Mouse (Mus musculus) CH12.LX (cell line): Measurements from ENCODE around the gene Ceacam20. TPM values are rescaled to one million over a fixed set of nuclear protein-coding genes. Genes with fewer than 3 reads are reported as not detected.

Source experiments
- DNase-seq: peaks from one replicate; pipeline ENCODE4 v3.0.0-alpha.2; 2013; ENCODE audit errors: extremely low read depth
- H3K27ac ChIP-seq: 2 replicates; pipeline ENCODE4 v1.5.1; 2012; ENCODE audit warnings: low read depth, mild to moderate bottlenecking, control low read depth, moderate library complexity; ENCODE audit not compliant: insufficient read depth
- H3K27me3 ChIP-seq: replicated peaks from 2 replicates; pipeline ENCODE3; 2012; ENCODE audit warnings: inconsistent platforms
- H3K36me3 ChIP-seq, 2 experiments: replicated peaks in 1 of 2; 2 replicates each; pipeline versions ENCODE3 to v1.6.1; 2012; ENCODE audit warnings: inconsistent platforms in 1 of 2, low read length in 1 of 2, mild to moderate bottlenecking in 1 of 2, mixed read lengths in 1 of 2, moderate library complexity in 1 of 2; ENCODE audit not compliant: control insufficient read depth in 1 of 2, insufficient read depth in 1 of 2
- H3K4me1 ChIP-seq, 2 experiments: 2 replicates each; pipeline ENCODE4 v1.6.1; 2012; ENCODE audit warnings: inconsistent platforms in 1 of 2, moderate library complexity in 1 of 2; ENCODE audit not compliant: insufficient read depth in 2 of 2, control insufficient read depth in 1 of 2
- H3K4me2 ChIP-seq: 2 replicates; pipeline ENCODE4 v1.6.1; 2012; ENCODE audit warnings: low read depth, mild to moderate bottlenecking, control low read depth; ENCODE audit not compliant: poor library complexity, insufficient read depth, severe bottlenecking
- H3K4me3 ChIP-seq, 3 experiments: fragments of 150-350 bp in 1 of 3; sonication (generic) in 1 of 3; replicated peaks in 1 of 3; 2 replicates each; pipeline versions ENCODE3 to v1.5.1; 2011 to 2012; ENCODE audit warnings: low read depth in 2 of 3, low read length in 2 of 3, mild to moderate bottlenecking in 2 of 3, moderate library complexity in 2 of 3, control low read depth in 1 of 3, improper control_type of control experiment in 1 of 3, inconsistent platforms in 1 of 3, mixed read lengths in 1 of 3; ENCODE audit not compliant: poor library complexity in 1 of 3
- H3K79me2 ChIP-seq: replicated peaks from 2 replicates; pipeline ENCODE4 v1.6.1; 2012; ENCODE audit warnings: mild to moderate bottlenecking, moderate library complexity; ENCODE audit not compliant: control insufficient read depth, poor library complexity, insufficient read depth, severe bottlenecking; ENCODE audit errors: extremely low read depth
- H3K9ac ChIP-seq: 2 replicates; pipeline ENCODE4 v1.6.1; 2012; ENCODE audit warnings: low read depth, mild to moderate bottlenecking, control low read depth, moderate library complexity; ENCODE audit not compliant: insufficient read depth
- H3K9me3 ChIP-seq: replicated peaks from 2 replicates; pipeline ENCODE3; 2012; ENCODE audit warnings: low read length, inconsistent platforms, mixed read lengths
- CHD1 ChIP-seq: IDR thresholded peaks from 2 replicates; pipeline ENCODE4 v1.6.1; 2012; ENCODE audit warnings: low read depth, low read length, improper control_type of control experiment, inconsistent platforms
- CHD2 ChIP-seq: IDR thresholded peaks from 2 replicates; pipeline ENCODE4 v1.6.1; 2011; ENCODE audit warnings: low read length, improper control_type of control experiment
- CTCF ChIP-seq, 2 experiments: IDR thresholded peaks in 1 of 2; conservative IDR thresholded peaks in 1 of 2; 2 replicates each; pipeline ENCODE4 v1.5.1; 2011 to 2012; ENCODE audit warnings: low read depth in 2 of 2, low read length in 2 of 2, improper control_type of control experiment in 1 of 2, inconsistent platforms in 1 of 2, mild to moderate bottlenecking in 1 of 2, moderate library complexity in 1 of 2
- E2F4 ChIP-seq: IDR thresholded peaks from 2 replicates; pipeline ENCODE4 v1.6.1; 2011; ENCODE audit warnings: low read depth, low read length, improper control_type of control experiment; ENCODE audit not compliant: insufficient replicate concordance
- ELF1 ChIP-seq: IDR thresholded peaks from 2 replicates; pipeline ENCODE4 v1.6.1; 2014; ENCODE audit warnings: low read depth, mild to moderate bottlenecking, inconsistent platforms, low read length, improper control_type of control experiment
- EP300 ChIP-seq: IDR thresholded peaks from 2 replicates; pipeline ENCODE4 v1.6.1; 2011; ENCODE audit warnings: low read length, improper control_type of control experiment
- ETS1 ChIP-seq: conservative IDR thresholded peaks from 2 replicates; pipeline ENCODE4 v1.6.1; 2012; ENCODE audit warnings: low read depth, mild to moderate bottlenecking, inconsistent platforms, low read length, improper control_type of control experiment, moderate library complexity
- IRF4 ChIP-seq: IDR thresholded peaks from 2 replicates; pipeline ENCODE4 v1.6.1; 2014; ENCODE audit warnings: low read depth, mild to moderate bottlenecking, inconsistent platforms, low read length, improper control_type of control experiment
- JUND ChIP-seq: conservative IDR thresholded peaks from 2 replicates; pipeline ENCODE4 v1.6.1; 2011; ENCODE audit warnings: low read depth, low read length, improper control_type of control experiment
- MAX ChIP-seq: IDR thresholded peaks from 2 replicates; pipeline ENCODE4 v1.6.1; 2011; ENCODE audit warnings: low read length, improper control_type of control experiment
- MAZ ChIP-seq: IDR thresholded peaks from 2 replicates; pipeline ENCODE4 v1.6.1; 2012; ENCODE audit warnings: low read depth, mild to moderate bottlenecking, inconsistent platforms, low read length, improper control_type of control experiment, moderate library complexity
- MXI1 ChIP-seq: IDR thresholded peaks from 2 replicates; pipeline ENCODE4 v1.6.1; 2011; ENCODE audit warnings: mild to moderate bottlenecking, low read depth, low read length, improper control_type of control experiment
- NRF1 ChIP-seq: IDR thresholded peaks from 2 replicates; pipeline ENCODE4 v1.6.1; 2014; ENCODE audit warnings: low read depth, mild to moderate bottlenecking, inconsistent platforms, low read length, improper control_type of control experiment, moderate library complexity
- PAX5 ChIP-seq: IDR thresholded peaks from 2 replicates; pipeline ENCODE4 v1.6.1; 2012; ENCODE audit warnings: low read length, inconsistent platforms, mixed read lengths
- RAD21 ChIP-seq: IDR thresholded peaks from 2 replicates; pipeline ENCODE4 v1.6.1; 2011; ENCODE audit warnings: low read depth, mild to moderate bottlenecking, low read length, improper control_type of control experiment, moderate library complexity
- SIN3A ChIP-seq: IDR thresholded peaks from 2 replicates; pipeline ENCODE4 v1.6.1; 2012; ENCODE audit warnings: low read length, improper control_type of control experiment, inconsistent platforms
- TBP ChIP-seq: conservative IDR thresholded peaks from 2 replicates; pipeline ENCODE4 v1.6.1; 2011; ENCODE audit warnings: low read depth, low read length, improper control_type of control experiment
- TCF12 ChIP-seq: IDR thresholded peaks from 2 replicates; pipeline ENCODE4 v1.6.1; 2014; ENCODE audit warnings: low read depth, mild to moderate bottlenecking, inconsistent platforms, low read length, improper control_type of control experiment
- USF1 ChIP-seq: IDR thresholded peaks from 2 replicates; pipeline ENCODE4 v1.6.1; 2014; ENCODE audit warnings: low read depth, mild to moderate bottlenecking, inconsistent platforms, low read length, improper control_type of control experiment
- ZKSCAN1 ChIP-seq: IDR thresholded peaks from 2 replicates; pipeline ENCODE4 v1.6.1; 2012; ENCODE audit warnings: low read depth, inconsistent platforms, low read length, improper control_type of control experiment, borderline replicate concordance
- ZMIZ1 ChIP-seq: IDR thresholded peaks from 2 replicates; pipeline ENCODE4 v1.6.1; 2012; ENCODE audit warnings: low read depth, mild to moderate bottlenecking, inconsistent platforms, low read length, improper control_type of control experiment
- ZNF384 ChIP-seq: IDR thresholded peaks from 2 replicates; pipeline ENCODE4 v1.6.1; 2012; ENCODE audit warnings: low read depth, low read length, improper control_type of control experiment, inconsistent platforms
- dilution Hi-C: fragments of 300-500 bp; cut with MboI; formaldehyde crosslinking; loops from 2 replicates; pipeline ENCODE4 v1.14.3; 2020; ENCODE audit warnings: low sequenced_read_pairs; ENCODE audit not compliant: extremely low pct_unique_long_range_greater_than_20kb, extremely low pct_ligation_motif_present
- in situ Hi-C: fragments of 300-500 bp; cut with MboI; formaldehyde crosslinking; loops from 3 replicates; pipeline ENCODE4 v1.14.3; 2019; ENCODE audit warnings: low sequenced_read_pairs, low pct_ligation_motif_present, low pct_unique_long_range_greater_than_20kb, mixed read lengths
- polyA plus RNA-seq: library from polyadenylated mRNA; unstranded; fragments of >175 nt; gene quantifications from 2 replicates; pipeline ENCODE4 v1.2.1, GENCODE M21; 2012; ENCODE audit warnings: low read depth; ENCODE audit not compliant: insufficient read length
- total RNA-seq, 2 experiments: library from RNA; depleted of rRNA; stranded (reverse); fragments of 300-350 nt in 1 of 2; fragments of >200 nt in 1 of 2; gene quantifications; 2 replicates each; pipeline ENCODE4 v1.2.3; 2012 to 2014

Gene Ceacam20
- total and polyA plus RNA-seq, 3 experiments = 1.8 to 5.8 (median 4.3) TPM

GRCm38 (mm10) chr7:19940256-19940655 lies 25.0 kb upstream of the Ceacam20 start:
- H3K4me1 ChIP-seq = peaks cover 4 to 14% of the 10 kb centered on the region in 2 experiments; a peak in 3 of 4 replicates
- in situ Hi-C loops = no loop called here
- no peak for DNase-seq
- H3K4me2 ChIP-seq = no peak overlapping the region
- H3K27me3 ChIP-seq = no peaks in the 10 kb centered on the region
- dilution Hi-C loops = no loop called here
- H3K27ac ChIP-seq = no peak overlapping the region
- no peaks in the 10 kb centered on the region for H3K9me3 ChIP-seq
- H3K4me3 ChIP-seq = no peak overlapping the region
- H3K79me2 ChIP-seq = no peaks in the 10 kb centered on the region
- no peaks in the 10 kb centered on the region for H3K36me3 ChIP-seq
- no peak for TF ChIP-seq CHD2
- no peak for TF ChIP-seq RAD21
- TF ChIP-seq CTCF (conservative IDR thresholded peaks at IDR 0.05 in 1 of 2, IDR thresholded peaks at IDR 0.05 in 1 of 2; ENCODE audit: low read depth in 2 of 2, low read length in 2 of 2) = no peak
- no peak for TF ChIP-seq TCF12
- no peak for TF ChIP-seq USF1
- TF ChIP-seq ELF1 = no peak
- no peak for TF ChIP-seq EP300
- no peak for TF ChIP-seq TBP
- no peak for TF ChIP-seq PAX5
- no peak for TF ChIP-seq MAX
- TF ChIP-seq ZNF384 = no peak
- TF ChIP-seq E2F4 = no peak
- TF ChIP-seq ZKSCAN1 = no peak
- TF ChIP-seq CHD1 = no peak
- TF ChIP-seq MXI1 = no peak
- TF ChIP-seq ETS1 = no peak
- no peak for TF ChIP-seq MAZ
- TF ChIP-seq NRF1 = no peak
- no peak for TF ChIP-seq ZMIZ1
- no peak overlapping the region for H3K9ac ChIP-seq

GRCm38 (mm10) chr7:19944709-19945108 lies 20.5 kb upstream of the Ceacam20 start:
- H3K79me2 ChIP-seq = no peaks in the 10 kb centered on the region
- no peak overlapping the region for H3K4me3 ChIP-seq
- no peaks in the 10 kb centered on the region for H3K27me3 ChIP-seq
- no peak overlapping the region for H3K4me2 ChIP-seq
- no peak overlapping the region for H3K9ac ChIP-seq
- no peaks in the 10 kb centered on the region for H3K9me3 ChIP-seq
- DNase-seq = no peak
- dilution Hi-C loops (no loop called here), in situ Hi-C loops (no loop called here)
- no peak overlapping the region for H3K27ac ChIP-seq
- no peak for TF ChIP-seq IRF4
- no peak for TF ChIP-seq JUND
- no peak for TF ChIP-seq SIN3A
- no peaks in the 10 kb centered on the region for H3K36me3 ChIP-seq
- H3K4me1 ChIP-seq = peaks cover 3 to 9% of the 10 kb centered on the region in 2 experiments; a peak in 3 of 4 replicates
